Mouse (Mus musculus): ENCODE results near the gene Gabrr2. TPM values are rescaled to one million over a fixed set of nuclear protein-coding genes. Genes with fewer than 3 reads are reported as not detected.
"Not testable (repeated sequence)": the region's sequence is repeated elsewhere in the genome, so short reads cannot be mapped to it uniquely, and the experiment has no call there.

Gene Gabrr2
- polyA plus RNA-seq, 1 experiment = not detected

DNA sequence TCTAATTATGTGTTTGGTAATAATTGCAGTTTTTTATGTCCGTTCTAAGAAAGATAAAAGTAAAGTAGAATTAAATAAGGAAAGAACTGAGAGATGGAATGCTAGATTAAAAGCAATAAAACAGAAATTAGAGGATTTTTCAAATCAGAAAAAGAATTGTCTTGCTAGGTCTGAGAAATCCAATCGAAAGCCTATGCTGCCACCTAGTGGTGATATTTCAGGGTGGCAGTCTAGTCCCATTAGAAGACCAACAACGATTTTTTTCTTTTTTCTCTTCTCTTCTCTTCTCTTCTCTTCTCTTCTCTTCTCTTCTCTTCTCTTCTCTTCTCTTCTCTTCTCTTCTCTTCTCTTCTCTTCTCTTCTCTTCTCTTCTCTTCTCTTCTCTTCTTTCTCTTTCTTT, 56.3 kb downstream of the Gabrr2 start:
- not testable (repeated sequence) for H3K9me3 ChIP-seq (replicated peaks; ENCODE audit: control insufficient read depth, insufficient read depth, low read length, poor library complexity, severe bottlenecking); H3K9ac ChIP-seq (ENCODE audit: low read depth, poor library complexity, severe bottlenecking); H3K27me3 ChIP-seq (ENCODE audit: control insufficient read depth, insufficient read depth, low read length, poor library complexity, severe bottlenecking); H3K4me3 ChIP-seq (ENCODE audit: low read depth, low read length); H3K27ac ChIP-seq (ENCODE audit: insufficient read depth, low read length); H3K4me1 ChIP-seq (ENCODE audit: control insufficient read depth, insufficient read depth, low read length); H3K36me3 ChIP-seq (ENCODE audit: control insufficient read depth, insufficient read depth, low read length, poor library complexity, severe bottlenecking)
- TF ChIP-seq CTCF (IDR thresholded peaks at IDR 0.05; ENCODE audit: low read depth, low read length) = peak; percentile 37

DNA sequence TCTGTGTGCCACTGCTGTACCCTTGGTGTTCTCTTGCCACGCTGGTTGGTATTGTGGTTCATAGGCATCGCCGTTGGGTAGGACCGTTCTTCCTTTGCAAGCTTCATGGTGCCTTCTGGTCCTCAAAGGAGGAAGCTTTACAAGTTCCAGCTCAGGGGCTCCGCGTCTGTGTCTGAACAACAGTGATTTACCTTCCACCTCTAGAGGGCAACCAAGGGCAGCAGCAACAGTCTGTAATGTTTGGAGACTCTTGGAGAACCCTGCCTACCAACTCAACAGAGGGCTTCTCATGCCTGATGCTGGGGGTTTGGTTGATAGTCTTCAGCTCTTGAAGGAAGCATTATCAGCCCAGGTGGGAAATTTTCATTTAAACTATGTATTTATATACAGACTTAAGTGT, 61.7 kb downstream of the Gabrr2 start:
- Histone ChIP-seq H3K27ac (ENCODE audit: insufficient read depth, low read length) (no peak overlapping the region), H3K27me3 (ENCODE audit: control insufficient read depth, insufficient read depth, low read length, poor library complexity, severe bottlenecking) (no peaks in the 10 kb centered on the region), H3K9ac (ENCODE audit: low read depth, poor library complexity, severe bottlenecking) (no peak overlapping the region), H3K4me1 (ENCODE audit: control insufficient read depth, insufficient read depth, low read length) (no peaks in the 10 kb centered on the region), H3K9me3 (replicated peaks; ENCODE audit: control insufficient read depth, insufficient read depth, low read length, poor library complexity, severe bottlenecking) (no peaks in the 10 kb centered on the region), H3K4me3 (ENCODE audit: low read depth, low read length) (no peak overlapping the region), H3K36me3 (ENCODE audit: control insufficient read depth, insufficient read depth, low read length, poor library complexity, severe bottlenecking) (no peaks in the 10 kb centered on the region)
- TF ChIP-seq POLR2A (IDR thresholded peaks at IDR 0.05; ENCODE audit: insufficient read depth, low read length) (no peak), EP300 (IDR thresholded peaks at IDR 0.05; ENCODE audit: insufficient read depth, low read depth, low read length) (no peak), CTCF (IDR thresholded peaks at IDR 0.05; ENCODE audit: low read depth, low read length) (peak; percentile 33)

DNA sequence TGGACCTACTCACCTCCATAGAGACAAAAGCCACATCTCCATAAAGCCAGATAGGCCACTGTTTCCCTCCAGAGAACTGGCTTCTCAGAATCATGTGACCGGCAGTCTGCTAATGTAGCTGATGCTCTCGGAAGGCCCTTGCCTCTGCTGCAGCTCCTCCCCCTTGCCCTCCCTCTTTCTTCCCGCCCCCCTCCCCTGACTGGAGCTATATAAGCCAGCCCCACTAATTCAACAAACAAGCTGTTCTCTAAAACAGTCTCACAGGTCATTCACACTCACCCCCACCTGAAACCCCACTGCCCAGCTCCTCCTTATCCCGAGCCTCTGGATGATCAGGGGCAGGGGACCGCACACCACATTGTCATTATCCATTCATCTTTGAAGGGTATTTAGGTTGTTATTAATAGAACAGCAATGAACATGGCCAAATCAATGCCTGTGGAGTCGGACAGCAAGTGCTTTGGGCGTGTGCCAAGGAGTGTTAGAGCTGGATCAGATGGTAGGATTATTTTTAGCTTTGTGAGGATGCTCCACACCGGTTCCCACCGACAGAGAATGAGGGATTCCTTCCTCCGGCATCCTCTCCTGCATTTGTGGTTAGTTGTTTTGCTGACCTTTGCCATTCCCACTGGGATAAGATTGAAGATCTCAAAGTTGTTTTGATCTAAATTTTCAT, 62.7 kb downstream of the Gabrr2 start:
- TF ChIP-seq CTCF (IDR thresholded peaks at IDR 0.05; ENCODE audit: low read depth, low read length) (no peak), POLR2A (IDR thresholded peaks at IDR 0.05; ENCODE audit: insufficient read depth, low read length) (no peak), EP300 (IDR thresholded peaks at IDR 0.05; ENCODE audit: insufficient read depth, low read depth, low read length) (no peak)
- no peaks in the 10 kb centered on the region for H3K4me1 ChIP-seq (ENCODE audit: control insufficient read depth, insufficient read depth, low read length)
- no peak overlapping the region for H3K4me3 ChIP-seq (ENCODE audit: low read depth, low read length)
- no peaks in the 10 kb centered on the region for H3K27me3 ChIP-seq (ENCODE audit: control insufficient read depth, insufficient read depth, low read length, poor library complexity, severe bottlenecking)
- no peak overlapping the region for H3K27ac ChIP-seq (ENCODE audit: insufficient read depth, low read length)
- no peak overlapping the region for H3K9ac ChIP-seq (ENCODE audit: low read depth, poor library complexity, severe bottlenecking)
- no peaks in the 10 kb centered on the region for H3K36me3 ChIP-seq (ENCODE audit: control insufficient read depth, insufficient read depth, low read length, poor library complexity, severe bottlenecking)
- H3K9me3 ChIP-seq (replicated peaks; ENCODE audit: control insufficient read depth, insufficient read depth, low read length, poor library complexity, severe bottlenecking) = no peaks in the 10 kb centered on the region

DNA sequence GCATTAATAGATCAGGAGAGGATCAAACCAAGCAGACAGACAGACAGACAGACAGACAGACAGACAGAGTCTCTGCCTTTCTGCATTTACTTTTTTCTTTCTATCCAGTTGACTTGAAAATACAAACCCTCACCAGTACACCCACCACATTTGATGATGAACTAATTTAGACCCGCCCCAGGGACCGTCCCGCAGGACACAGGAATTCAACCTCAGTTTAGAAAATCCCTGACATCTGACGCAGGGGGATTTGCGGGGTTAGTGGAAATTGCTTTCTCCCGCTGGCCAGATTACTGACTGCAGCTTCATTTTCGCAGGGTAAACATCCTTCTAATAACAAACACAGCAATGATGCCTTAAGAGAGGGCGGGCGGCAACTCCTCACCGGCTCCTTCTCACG, 69.4 kb downstream of the Gabrr2 start, which contains the start of gene Gabrr1:
Gabrr1 (plus strand) TSS at position 301 of the 400 bp plus-strand sequence.
- H3K36me3 ChIP-seq (ENCODE audit: control insufficient read depth, insufficient read depth, low read length, poor library complexity, severe bottlenecking) = no peaks in the 10 kb centered on the region
- H3K9me3 ChIP-seq (replicated peaks; ENCODE audit: control insufficient read depth, insufficient read depth, low read length, poor library complexity, severe bottlenecking) = no peaks in the 10 kb centered on the region
- no peak within 1 kb of the TSS for H3K27ac ChIP-seq (ENCODE audit: insufficient read depth, low read length)
- H3K4me1 ChIP-seq (ENCODE audit: control insufficient read depth, insufficient read depth, low read length) = no peaks in the 10 kb centered on the region
- no peak for TF ChIP-seq CTCF (IDR thresholded peaks at IDR 0.05; ENCODE audit: low read depth, low read length)
- TF ChIP-seq EP300 (IDR thresholded peaks at IDR 0.05; ENCODE audit: insufficient read depth, low read depth, low read length) = no peak
- no peak for TF ChIP-seq POLR2A (IDR thresholded peaks at IDR 0.05; ENCODE audit: insufficient read depth, low read length)
- no peak within 1 kb of the TSS for H3K9ac ChIP-seq (ENCODE audit: low read depth, poor library complexity, severe bottlenecking)
- no peak within 1 kb of the TSS for H3K4me3 ChIP-seq (ENCODE audit: low read depth, low read length)
- H3K27me3 ChIP-seq (ENCODE audit: control insufficient read depth, insufficient read depth, low read length, poor library complexity, severe bottlenecking) = no peaks in the 10 kb centered on the region

Other genes starting within 250 kb of the Gabrr2 start
- gene Ankrd6, start 112.2 kb upstream of the Gabrr2 start, polyA plus RNA-seq (2011; ENCODE audit: insufficient read depth, insufficient read length, low read depth, missing spikeins) = 11.8 and 12.0 TPM in 2 replicates
- 27.0 and 27.2 TPM in 2 replicates for gene Rragd, start 80.0 kb upstream of the Gabrr2 start, polyA plus RNA-seq (2011; ENCODE audit: insufficient read depth, insufficient read length, low read depth, missing spikeins)
- 31.1 and 34.3 TPM in 2 replicates for gene Ube2j1, start 31.6 kb upstream of the Gabrr2 start, polyA plus RNA-seq (2011; ENCODE audit: insufficient read depth, insufficient read length, low read depth, missing spikeins)
- not detected in 2 replicates for gene Gabrr1, start 69.5 kb downstream of the Gabrr2 start, polyA plus RNA-seq (2011; ENCODE audit: insufficient read depth, insufficient read length, low read depth, missing spikeins)
- 4.2 and 4.4 TPM in 2 replicates for gene Pm20d2, start 126.7 kb downstream of the Gabrr2 start, polyA plus RNA-seq (2011; ENCODE audit: insufficient read depth, insufficient read length, low read depth, missing spikeins)
- gene Srsf12, start 146.0 kb downstream of the Gabrr2 start, polyA plus RNA-seq (2011; ENCODE audit: insufficient read depth, insufficient read length, low read depth, missing spikeins) = 5.3 and 6.2 TPM in 2 replicates
- gene Pnrc1, start 227.2 kb downstream of the Gabrr2 start, polyA plus RNA-seq (2011; ENCODE audit: insufficient read depth, insufficient read length, low read depth, missing spikeins) = 70.2 and 72.9 TPM in 2 replicates
- gene Rngtt, start 247.3 kb downstream of the Gabrr2 start, polyA plus RNA-seq (2011; ENCODE audit: insufficient read depth, insufficient read length, low read depth, missing spikeins) = 48.5 and 51.9 TPM in 2 replicates

Data from ES-Bruce4 (cell line).